Mouse (Mus musculus) midbrain, embryonic 15.5 days (tissue): ENCODE data around the gene Gpr65. TPM values are rescaled to one million over a fixed set of nuclear protein-coding genes. Genes with fewer than 3 reads are reported as not detected.
"Not testable (repeated sequence)": the region's sequence is repeated elsewhere in the genome, so short reads cannot be mapped to it uniquely, and the experiment has no call there.

Experiments used
- ATAC-seq: fragments of 200-750 bp; cut with Nextera tagmentation; replicated peaks from 2 replicates; pipeline ENCODE4 v1.8.0; 2017; ENCODE audit warnings: moderate TSS enrichment
- H3K27ac ChIP-seq: fragments of 300-500 bp; sonication (generic); 2 replicates; pipeline ENCODE4 v1.5.1; 2015; ENCODE audit warnings: mild to moderate bottlenecking, inconsistent platforms
- H3K27me3 ChIP-seq: fragments of 300-500 bp; sonication (generic); replicated peaks from 2 replicates; pipeline ENCODE4 v1.6.1; 2015; ENCODE audit warnings: inconsistent platforms
- H3K36me3 ChIP-seq: fragments of 300-500 bp; sonication (generic); replicated peaks from 2 replicates; pipeline ENCODE4 v1.6.1; 2015; ENCODE audit warnings: inconsistent platforms
- H3K4me1 ChIP-seq: fragments of 300-500 bp; sonication (generic); 2 replicates; pipeline ENCODE4 v1.6.1; 2015; ENCODE audit warnings: inconsistent platforms
- H3K4me2 ChIP-seq: fragments of 300-500 bp; sonication (generic); 2 replicates; pipeline ENCODE4 v1.6.1; 2015; ENCODE audit warnings: inconsistent platforms, mild to moderate bottlenecking, moderate library complexity
- H3K4me3 ChIP-seq: fragments of 300-500 bp; sonication (generic); 2 replicates; pipeline ENCODE4 v1.5.1; 2015; ENCODE audit warnings: mild to moderate bottlenecking, inconsistent platforms
- H3K9ac ChIP-seq: fragments of 300-500 bp; sonication (generic); 2 replicates; pipeline ENCODE4 v1.6.1; 2015; ENCODE audit warnings: mild to moderate bottlenecking, inconsistent platforms
- H3K9me3 ChIP-seq: fragments of 300-500 bp; sonication (generic); 2 replicates; pipeline ENCODE4 v1.6.1; 2016; ENCODE audit warnings: inconsistent platforms
- WGBS: fragments of 180-500 bp; shearing (Covaris S2); methylation state at CpG from one replicate; pipeline ENCODE4 v1.1.7; 2015; ENCODE audit warnings: mixed read lengths; 5-methylcytosine and 5-hydroxymethylcytosine counted together
- polyA plus RNA-seq: library from polyadenylated mRNA; unstranded; fragments of >200 nt; fragmentation: Nextera tagmentation; extraction: Ambion mirVana; gene quantifications from 2 replicates; pipeline ENCODE4 v1.2.1, GENCODE M21; 2015

The Gpr65 gene
- polyA plus RNA-seq, 1 experiment from 2014 or later, result 0.49 TPM

DNA sequence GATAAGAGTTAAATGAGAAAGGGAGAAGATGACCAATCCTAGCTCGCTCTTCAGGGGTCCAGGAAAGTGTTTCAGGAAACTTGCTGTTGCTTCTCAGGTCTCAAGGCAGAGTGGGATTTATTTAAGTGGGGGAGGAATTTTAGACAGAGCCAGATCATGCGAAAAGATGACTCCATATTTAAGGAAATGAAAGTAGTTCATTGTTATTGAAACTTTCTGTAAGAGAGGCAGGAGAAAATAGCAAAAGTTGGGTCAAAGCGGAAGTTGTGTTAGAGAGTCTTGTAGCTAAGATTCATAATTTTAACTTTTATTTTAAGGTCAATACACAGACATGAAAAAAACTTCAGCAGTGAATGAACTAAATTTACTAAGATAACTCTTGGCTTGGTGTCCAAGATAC lies 22.0 kb downstream of the Gpr65 start:
- Histone ChIP-seq H3K4me2 (no peak overlapping the region), H3K4me3 (no peak overlapping the region), H3K4me1 (no peaks in the 10 kb centered on the region), H3K36me3 (no peaks in the 10 kb centered on the region), H3K9me3 (no peaks in the 10 kb centered on the region), H3K9ac (no peak overlapping the region), H3K27ac (no peak overlapping the region), H3K27me3 (no peaks in the 10 kb centered on the region)
- no peak for ATAC-seq
- WGBS, result 87% methylated on average over 3 of the region's 3 CpGs

- no peaks in the 10 kb centered on the region for H3K36me3 ChIP-seq
- H3K27me3 ChIP-seq, result no peaks in the 10 kb centered on the region
- H3K4me1 ChIP-seq, result no peaks in the 10 kb centered on the region
- ATAC-seq, result no peak
- no peak overlapping the region for H3K9ac ChIP-seq
- H3K27ac ChIP-seq, result no peak overlapping the region
- H3K4me3 ChIP-seq, result no peak overlapping the region
- H3K9me3 ChIP-seq, result no peaks in the 10 kb centered on the region
- 86% methylated on average over 4 of the region's 4 CpGs for WGBS
- H3K4me2 ChIP-seq, result no peak overlapping the region
These were observed 23.8 kb downstream of the Gpr65 start for GRCm38 (mm10) chr12:98292278-98292677.

DNA sequence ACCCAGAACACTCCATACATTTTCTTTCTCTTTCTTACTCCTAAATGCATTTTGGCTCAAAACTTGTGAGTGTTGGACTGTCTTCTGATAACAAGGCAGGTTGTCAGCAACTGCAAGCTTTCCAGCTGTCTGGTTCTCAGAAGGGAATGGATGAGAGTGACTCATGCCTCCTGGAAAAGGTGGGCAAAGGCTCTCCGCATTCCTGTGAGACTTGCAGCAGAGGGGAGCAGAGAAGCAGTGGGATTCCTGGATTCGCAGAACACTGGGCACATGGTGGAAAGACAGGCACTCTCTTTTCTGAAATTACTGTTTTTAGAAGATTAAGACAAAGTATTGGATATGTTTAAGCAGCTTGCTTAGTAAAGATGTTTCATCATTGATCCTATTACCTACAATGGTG lies 25.8 kb downstream of the Gpr65 start:
- H3K4me3 ChIP-seq, result no peak overlapping the region
- no peaks in the 10 kb centered on the region for H3K27me3 ChIP-seq
- H3K4me1 ChIP-seq, result no peaks in the 10 kb centered on the region
- H3K4me2 ChIP-seq, result no peak overlapping the region
- H3K9me3 ChIP-seq, result no peaks in the 10 kb centered on the region
- no peak overlapping the region for H3K27ac ChIP-seq
- no peaks in the 10 kb centered on the region for H3K36me3 ChIP-seq
- no peak overlapping the region for H3K9ac ChIP-seq
- ATAC-seq, result no peak
- WGBS, result 82% methylated on average over 2 of the region's 2 CpGs

DNA sequence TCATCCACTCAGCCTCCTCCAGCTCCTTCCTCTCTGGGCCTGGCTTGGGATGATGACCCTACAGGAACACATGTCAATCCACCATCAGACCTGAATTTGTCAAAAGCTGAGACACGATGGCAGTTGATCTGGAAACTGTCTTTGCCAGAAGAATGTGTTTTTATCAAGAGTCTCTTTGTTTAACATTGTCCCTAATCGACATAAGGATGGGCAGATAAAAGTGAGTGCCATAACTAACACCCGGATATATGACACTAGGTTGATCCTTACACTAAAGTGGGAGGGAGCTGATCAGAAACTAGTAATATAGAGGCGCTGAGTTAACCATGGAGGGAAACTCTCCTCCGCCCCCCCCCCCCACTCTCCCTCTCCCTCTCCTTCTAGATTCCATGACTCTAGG lies 33.5 kb downstream of the Gpr65 start:
- no peak for ATAC-seq
- 91% methylated on average over 5 of the region's 5 CpGs for WGBS
- Histone ChIP-seq H3K4me2 (no peak overlapping the region), H3K4me3 (no peak overlapping the region), H3K27ac (no peak overlapping the region), H3K9ac (no peak overlapping the region), H3K27me3 (no peaks in the 10 kb centered on the region), H3K36me3 (no peaks in the 10 kb centered on the region), H3K9me3 (no peaks in the 10 kb centered on the region), H3K4me1 (no peaks in the 10 kb centered on the region)

DNA sequence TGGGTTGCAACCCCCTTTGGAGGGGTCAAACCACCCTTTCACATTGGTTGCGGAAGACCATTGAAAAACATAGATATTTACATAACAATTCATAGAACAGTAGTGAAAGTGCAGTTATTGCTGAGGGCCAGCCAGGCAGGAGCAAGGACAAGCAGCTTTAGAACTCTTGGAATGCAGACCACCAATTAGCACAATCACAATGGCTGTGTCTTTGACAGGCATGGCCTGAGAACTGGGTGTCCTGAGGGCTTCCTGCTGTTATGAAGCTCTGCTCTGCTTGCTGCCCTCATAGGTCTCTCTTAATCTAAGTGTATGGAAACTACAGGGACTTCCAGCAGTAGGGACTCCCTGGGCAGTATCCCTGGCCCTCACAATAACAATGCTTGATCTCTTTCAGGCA lies 34.6 kb downstream of the Gpr65 start:
- Histone ChIP-seq H3K4me3 (no peak overlapping the region), H3K9ac (no peak overlapping the region), H3K27ac (no peak overlapping the region), H3K4me2 (no peak overlapping the region), H3K4me1 (no peaks in the 10 kb centered on the region), H3K27me3 (no peaks in the 10 kb centered on the region), H3K36me3 (no peaks in the 10 kb centered on the region), H3K9me3 (no peaks in the 10 kb centered on the region)
- ATAC-seq, result no peak
- WGBS, result 62% methylated on average over 1 of the region's 1 CpGs

- WGBS, result 84% methylated on average over 7 of the region's 7 CpGs
- Histone ChIP-seq H3K36me3 (no peaks in the 10 kb centered on the region), H3K4me1 (no peaks in the 10 kb centered on the region), H3K27ac (no peak overlapping the region), H3K4me2 (no peak overlapping the region), H3K4me3 (no peak overlapping the region), H3K9me3 (no peaks in the 10 kb centered on the region), H3K27me3 (no peaks in the 10 kb centered on the region), H3K9ac (no peak overlapping the region)
- no peak for ATAC-seq
These were observed 38.9 kb downstream of the Gpr65 start for GRCm38 (mm10) chr12:98307179-98307915.

DNA sequence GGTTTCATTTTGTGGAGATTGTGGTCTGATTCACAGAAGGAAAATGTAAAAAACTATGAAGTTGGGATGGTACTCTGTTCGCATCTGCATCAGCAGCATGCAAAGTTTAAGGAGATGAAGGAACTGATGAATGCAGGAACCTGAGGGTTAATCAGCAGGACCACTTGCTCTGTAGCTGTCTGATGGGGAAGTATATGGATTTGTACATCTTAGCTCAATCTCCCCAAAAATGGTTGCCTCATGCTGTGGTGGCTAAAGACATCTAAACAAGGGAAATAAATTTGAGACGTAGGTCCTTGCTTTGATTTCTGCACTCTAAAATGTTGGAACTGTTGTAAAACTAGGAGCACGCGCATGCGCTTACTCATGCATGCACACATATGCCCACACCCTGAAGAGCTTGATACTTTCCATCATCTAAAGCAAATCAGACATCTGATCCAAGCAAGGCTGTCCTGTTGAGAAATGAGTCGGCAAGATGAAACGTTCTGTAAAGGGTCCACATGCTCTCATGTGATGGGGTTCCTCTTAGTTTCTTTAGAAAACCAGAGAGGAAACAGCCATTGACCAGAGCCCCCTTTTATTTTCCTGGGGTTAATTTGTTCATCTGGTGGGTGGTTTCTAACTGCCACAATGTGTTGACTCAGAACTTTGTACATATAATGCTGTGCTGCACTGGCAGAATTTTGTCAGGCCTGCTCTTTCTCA lies 43.1 kb downstream of the Gpr65 start:
- H3K9ac ChIP-seq, result no peak overlapping the region
- 88% methylated on average over 7 of the region's 7 CpGs for WGBS
- no peaks in the 10 kb centered on the region for H3K27me3 ChIP-seq
- ATAC-seq, result no peak
- no peaks in the 10 kb centered on the region for H3K9me3 ChIP-seq
- H3K36me3 ChIP-seq, result no peaks in the 10 kb centered on the region
- H3K4me1 ChIP-seq, result no peaks in the 10 kb centered on the region
- H3K27ac ChIP-seq, result no peak overlapping the region
- no peak overlapping the region for H3K4me2 ChIP-seq
- H3K4me3 ChIP-seq, result no peak overlapping the region

DNA sequence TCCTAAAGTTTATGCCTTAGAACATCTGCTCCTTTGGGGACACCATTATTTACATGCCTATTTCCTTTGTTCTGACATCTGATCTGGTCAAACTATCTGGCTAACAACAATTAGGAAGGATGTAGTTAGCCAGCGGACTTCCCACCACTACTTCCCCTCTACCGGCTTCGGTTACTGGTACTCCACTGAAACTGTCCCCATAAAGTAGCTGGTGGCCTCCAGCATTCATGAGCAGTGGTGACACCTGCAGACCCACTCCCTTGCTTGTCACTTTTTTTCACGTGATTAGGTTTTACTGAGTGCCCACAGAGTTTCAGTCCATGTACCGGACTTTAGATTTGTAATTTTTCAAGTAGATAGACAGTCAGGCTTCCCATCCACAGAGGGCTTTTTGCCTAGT lies 47.5 kb downstream of the Gpr65 start:
- WGBS, result 86% methylated on average over 5 of the region's 5 CpGs
- H3K4me3 ChIP-seq, result no peak overlapping the region
- no peak for ATAC-seq

DNA sequence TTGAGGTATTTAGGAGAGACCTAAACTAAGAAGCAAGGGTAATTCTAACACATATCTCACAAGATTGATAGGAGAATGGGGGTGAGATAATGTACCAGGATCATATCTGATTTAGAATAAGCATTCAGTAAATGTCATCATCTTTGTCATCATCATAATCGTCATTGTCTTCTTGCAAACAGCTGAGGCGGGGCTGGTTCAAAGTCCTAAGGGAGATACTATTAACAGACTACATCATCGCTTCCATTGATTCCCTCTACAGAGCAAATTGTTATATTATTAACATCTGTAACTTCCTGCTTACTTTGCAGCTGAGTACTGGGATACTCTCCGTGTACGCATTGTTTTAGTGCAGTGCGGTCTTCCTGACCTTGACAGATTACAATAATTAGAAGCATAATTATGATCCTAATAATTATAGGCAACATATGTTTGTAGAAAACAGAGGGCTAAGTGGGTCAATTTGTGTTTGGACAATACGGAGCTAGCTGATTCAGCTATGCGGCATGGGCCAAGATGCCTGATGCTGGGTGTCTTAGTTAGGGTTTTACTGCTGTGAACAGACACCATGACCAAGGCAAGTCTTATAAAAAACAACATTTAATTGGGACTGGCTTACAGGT lies 49.4 kb downstream of the Gpr65 start:
- Histone ChIP-seq H3K4me1 (no peaks in the 10 kb centered on the region), H3K27me3 (no peaks in the 10 kb centered on the region), H3K9me3 (no peaks in the 10 kb centered on the region), H3K4me2 (no peak overlapping the region), H3K36me3 (no peaks in the 10 kb centered on the region), H3K9ac (no peak overlapping the region), H3K4me3 (no peak overlapping the region), H3K27ac (no peak overlapping the region)
- ATAC-seq, result no peak
- 92% methylated on average over 8 of the region's 8 CpGs for WGBS

More for the DNA sequence above, 47.5 kb downstream of the Gpr65 start:
- Histone ChIP-seq H3K36me3 (no peaks in the 10 kb centered on the region), H3K9ac (no peak overlapping the region), H3K4me1 (no peaks in the 10 kb centered on the region), H3K27ac (no peak overlapping the region), H3K27me3 (no peaks in the 10 kb centered on the region), H3K9me3 (no peaks in the 10 kb centered on the region), H3K4me2 (no peak overlapping the region)

- Histone ChIP-seq H3K9ac (no peak overlapping the region), H3K27me3 (no peaks in the 10 kb centered on the region), H3K36me3 (no peaks in the 10 kb centered on the region), H3K4me2 (no peak overlapping the region), H3K9me3 (no peaks in the 10 kb centered on the region), H3K4me3 (no peak overlapping the region), H3K4me1 (no peaks in the 10 kb centered on the region), H3K27ac (no peak overlapping the region)
- ATAC-seq, result no peak
- 80% methylated on average over 4 of the region's 4 CpGs for WGBS
These were observed 54.0 kb downstream of the Gpr65 start for GRCm38 (mm10) chr12:98322426-98322825.

- H3K4me3 ChIP-seq, H3K9ac ChIP-seq, H3K4me1 ChIP-seq, ATAC-seq, H3K4me2 ChIP-seq, H3K36me3 ChIP-seq, H3K27ac ChIP-seq, H3K27me3 ChIP-seq, H3K9me3 ChIP-seq: not testable (repeated sequence)
- no CpG with 5 or more reads among the region's 1 CpGs for WGBS
These were observed 55.7 kb downstream of the Gpr65 start for GRCm38 (mm10) chr12:98324170-98324569.
